Mouse (Mus musculus): Measurements from ENCODE around the gene Kntc1.
"Not testable (repeated sequence)": the region's sequence is repeated elsewhere in the genome, so short reads cannot be mapped to it uniquely, and the experiment has no call there.

Gene Kntc1

GRCm38 (mm10) chr5:123749065-123750064 lies at the start of gene Kntc1, which contains the start of gene Rsrc2:
Gene Kntc1 (plus strand): TSS chr5:123749716.
Gene Rsrc2 (minus strand): TSS chr5:123749414.
- DNase-seq (ENCODE audit: low spot score) = peak; percentile 100

GRCm38 (mm10) chr5:123700625-123701024 lies 48.9 kb upstream of the Kntc1 start:
- DNase-seq (ENCODE audit: low spot score) = peak; percentile 82

GRCm38 (mm10) chr5:123708598-123708997 lies 40.9 kb upstream of the Kntc1 start:
- DNase-seq (ENCODE audit: low spot score) = no peak

- no peak for DNase-seq (ENCODE audit: low spot score)
These were observed 39.9 kb upstream of the Kntc1 start for GRCm38 (mm10) chr5:123709571-123709970.

- DNase-seq (ENCODE audit: low spot score) = no peak
These were observed 35.7 kb upstream of the Kntc1 start for GRCm38 (mm10) chr5:123713782-123714181.

GRCm38 (mm10) chr5:123714622-123715021 lies 34.9 kb upstream of the Kntc1 start:
- DNase-seq (ENCODE audit: low spot score) = no peak

- DNase-seq (ENCODE audit: low spot score) = peak; percentile 99
These were observed 28.9 kb upstream of the Kntc1 start, which contains the start of gene Zcchc8 for GRCm38 (mm10) chr5:123720328-123721311. Gene Zcchc8 (minus strand): TSS chr5:123721100.

GRCm38 (mm10) chr5:123723816-123724215 lies 25.7 kb upstream of the Kntc1 start:
- DNase-seq (ENCODE audit: low spot score) = not testable (repeated sequence)

GRCm38 (mm10) chr5:123730981-123731380 lies 18.5 kb upstream of the Kntc1 start:
- no peak for DNase-seq (ENCODE audit: low spot score)

- no peak for DNase-seq (ENCODE audit: low spot score)
These were observed 5.2 kb upstream of the Kntc1 start for GRCm38 (mm10) chr5:123744358-123744757.

GRCm38 (mm10) chr5:123746253-123746652 lies 3.3 kb upstream of the Kntc1 start:
- DNase-seq (ENCODE audit: low spot score) = no peak

GRCm38 (mm10) chr5:123747604-123748003 lies 1.9 kb upstream of the Kntc1 start:
- peak; percentile 35 for DNase-seq (ENCODE audit: low spot score)

- no peak for DNase-seq (ENCODE audit: low spot score)
These were observed 1.0 kb upstream of the Kntc1 start for GRCm38 (mm10) chr5:123748339-123749064.

- DNase-seq (ENCODE audit: low spot score) = no peak
These were observed 16.0 kb downstream of the Kntc1 start for GRCm38 (mm10) chr5:123765506-123765905.

GRCm38 (mm10) chr5:123766455-123766854 lies 16.9 kb downstream of the Kntc1 start:
- not testable (repeated sequence) for DNase-seq (ENCODE audit: low spot score)

- DNase-seq (ENCODE audit: low spot score) = no peak
These were observed 23.9 kb downstream of the Kntc1 start for GRCm38 (mm10) chr5:123773441-123773840.

- DNase-seq (ENCODE audit: low spot score) = no peak
These were observed 31.2 kb downstream of the Kntc1 start for GRCm38 (mm10) chr5:123780716-123781115.

GRCm38 (mm10) chr5:123781864-123782263 lies 32.3 kb downstream of the Kntc1 start:
- DNase-seq (ENCODE audit: low spot score) = no peak

GRCm38 (mm10) chr5:123788976-123789375 lies 39.5 kb downstream of the Kntc1 start:
- no peak for DNase-seq (ENCODE audit: low spot score)

- no peak for DNase-seq (ENCODE audit: low spot score)
These were observed 43.6 kb downstream of the Kntc1 start for GRCm38 (mm10) chr5:123793081-123793480.

- DNase-seq (ENCODE audit: low spot score) = no peak
These were observed 56.8 kb downstream of the Kntc1 start for GRCm38 (mm10) chr5:123806334-123806733.
